Mouse (Mus musculus): ENCODE data around the gene Gjd2.

DNA sequence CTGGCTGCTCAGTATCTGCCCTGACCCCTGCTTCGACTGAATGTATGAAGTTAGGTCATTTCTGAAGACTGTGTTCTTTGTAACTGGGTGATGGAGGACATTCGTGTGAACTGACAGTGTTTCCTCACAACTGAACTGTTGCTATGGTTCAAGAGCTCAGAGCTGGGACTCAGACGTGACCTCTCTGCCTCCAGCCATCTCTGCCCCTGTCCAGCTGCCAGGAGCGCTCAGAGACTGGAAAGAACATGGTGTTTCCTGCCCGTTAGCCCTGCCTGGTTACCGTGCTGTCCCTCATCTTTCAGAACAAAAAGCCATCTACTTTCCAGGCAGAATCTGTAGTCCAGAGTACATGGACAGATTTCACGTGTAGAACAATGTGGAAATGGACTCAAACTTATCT, 39.5 kb downstream of the Gjd2 start:
- no peak for TF ChIP-seq POLR2A (IDR thresholded peaks at IDR 0.05; ENCODE audit: control insufficient read depth, extremely low read depth, insufficient read depth, low read length, poor library complexity)
- TF ChIP-seq CTCF (IDR thresholded peaks at IDR 0.05; ENCODE audit: borderline replicate concordance, control insufficient read depth, extremely low read depth, insufficient read depth, low read length, poor library complexity), result no peak

Measured in thymus, adult 2 months (tissue).